Mouse (Mus musculus): ENCODE results near the gene Nxpe5. TPM values are rescaled to one million over a fixed set of nuclear protein-coding genes. Genes with fewer than 3 reads are reported as not detected.

Nxpe5 gene
- total RNA-seq (2023) = 1 to 10 TPM; 1.1 to 1.9 TPM

DNA sequence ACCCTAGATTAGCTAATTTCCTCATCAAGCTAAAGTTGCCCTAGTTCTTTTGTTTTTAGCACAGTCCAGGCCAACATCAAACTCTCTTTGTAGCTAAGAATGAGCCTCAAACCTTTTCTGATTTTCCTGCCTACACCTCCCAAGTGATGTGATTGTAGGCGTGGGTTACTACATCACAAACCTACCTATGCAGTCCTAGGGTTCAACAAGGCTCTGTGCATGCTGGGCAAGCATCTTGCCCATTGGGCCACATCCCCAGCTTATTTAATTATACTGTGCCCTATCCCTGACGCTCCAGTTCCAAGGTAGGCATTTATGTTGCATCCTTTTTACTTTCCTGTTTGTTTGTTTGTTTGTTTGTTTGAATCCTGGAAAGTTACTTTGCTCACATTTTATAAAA lies at the start of gene Nxpe5:
TSS of gene Nxpe5 (plus strand) at position 199 of the 400 bp plus-strand sequence.

GRCm38 (mm10) chr5:138186950-138187638 lies 38.6 kb upstream of the Nxpe5 start, which contains the start of the genes Taf6 and Cnpy4:
TSS of gene Taf6 (minus strand) at chr5:138187451.
TSS of gene Cnpy4 (plus strand) at chr5:138187485.

DNA sequence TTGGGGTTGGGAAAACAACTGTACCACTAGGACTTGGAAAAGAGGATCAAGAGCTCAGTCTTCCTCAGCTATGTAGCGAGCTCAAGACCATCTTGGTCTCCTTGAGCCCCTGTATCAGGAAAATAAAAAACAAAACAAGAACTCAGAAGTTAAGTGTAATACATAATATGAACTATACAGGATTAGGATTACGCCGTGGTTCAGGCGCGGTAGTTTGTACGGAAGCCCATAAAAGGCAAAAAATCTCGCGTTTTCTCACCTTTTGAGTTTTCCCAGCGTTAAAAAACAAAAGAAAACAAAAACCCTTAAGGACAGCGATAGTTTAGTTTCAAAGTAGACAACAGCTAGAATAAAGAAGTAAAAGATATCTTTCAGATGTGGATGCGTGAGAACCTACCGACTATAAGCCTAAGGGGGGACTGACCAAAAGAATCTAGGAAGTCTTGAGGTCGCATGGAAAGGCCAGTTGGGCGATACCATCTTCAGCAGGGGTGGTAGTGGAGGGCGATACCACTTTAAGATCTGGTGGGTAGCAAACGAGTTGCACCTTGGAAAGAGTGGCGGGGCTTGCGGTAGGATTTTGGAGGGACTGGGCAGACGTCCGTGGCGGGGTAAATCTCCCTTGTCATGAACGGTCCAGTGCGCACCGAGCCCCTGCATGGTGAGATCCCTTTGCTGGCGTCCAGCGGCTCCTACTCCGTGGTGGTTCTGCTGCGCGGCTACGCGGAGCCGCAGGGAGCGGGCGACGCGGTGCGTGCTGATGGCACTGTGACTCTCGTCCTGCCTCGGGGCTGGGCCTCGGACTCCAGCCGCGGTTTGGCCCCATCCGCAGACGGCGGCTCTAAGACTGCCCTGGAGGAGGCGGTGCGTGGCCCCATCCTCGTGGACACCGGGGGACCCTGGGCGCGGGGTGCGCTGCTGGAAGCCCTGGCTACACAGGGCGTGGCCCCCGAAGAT lies 31.6 kb upstream of the Nxpe5 start, which contains the start of gene Mblac1:
TSS of gene Mblac1 (plus strand) at position 544 of the 957 bp plus-strand sequence.

GRCm38 (mm10) chr5:138255353-138256093 lies 29.8 kb downstream of the Nxpe5 start, which contains the start of gene Lamtor4:
TSS of gene Lamtor4 (plus strand) at chr5:138255482.

DNA sequence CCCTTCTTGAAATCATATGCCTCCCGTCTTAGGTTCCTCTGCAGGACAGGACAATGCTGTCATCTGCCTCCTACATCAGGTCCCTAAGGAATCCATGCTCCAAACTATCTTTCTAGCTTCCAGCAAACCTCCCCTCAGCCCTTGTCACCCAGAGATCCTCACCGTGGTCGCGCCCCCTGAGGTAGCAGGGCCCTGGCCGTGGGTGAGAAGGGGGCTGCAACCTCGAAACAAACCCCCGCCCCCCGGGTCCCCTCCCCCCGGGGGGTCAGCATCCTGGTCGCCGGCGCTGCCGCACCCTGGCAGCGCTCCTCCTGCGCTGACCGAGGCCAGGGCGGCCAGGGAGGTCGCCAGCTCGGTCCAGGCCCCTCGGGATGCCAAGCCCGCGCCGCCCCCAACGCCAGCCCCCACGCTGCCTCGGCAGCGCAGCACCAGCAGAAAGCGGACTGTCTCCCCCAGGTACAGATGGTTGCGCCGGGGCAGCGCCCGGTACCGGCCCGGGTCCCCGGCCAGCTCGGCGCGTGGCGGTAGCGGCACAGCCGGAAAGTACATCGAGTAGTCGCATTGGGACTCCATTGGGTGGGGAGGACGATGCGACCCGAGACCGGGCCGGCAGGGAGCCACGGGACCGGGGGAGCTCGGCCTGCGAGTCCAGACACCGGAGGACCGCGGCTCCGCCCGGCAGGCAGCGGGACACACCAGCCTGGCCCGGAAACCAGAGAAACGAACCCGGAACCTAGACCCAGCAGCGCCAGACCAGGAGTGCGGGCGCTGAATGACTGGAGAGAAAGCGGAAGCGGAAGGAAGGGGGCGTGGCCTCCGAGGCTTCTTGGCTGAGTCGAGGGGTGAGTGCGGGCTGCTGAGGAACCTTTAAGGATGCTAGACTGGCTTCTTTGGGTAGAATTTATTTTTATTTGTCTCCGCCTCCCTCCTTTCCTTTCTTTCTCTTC lies 37.8 kb downstream of the Nxpe5 start, which contains the start of gene BC037034:
TSS of gene BC037034 (minus strand) at position 774 of the 947 bp plus-strand sequence.

DNA sequence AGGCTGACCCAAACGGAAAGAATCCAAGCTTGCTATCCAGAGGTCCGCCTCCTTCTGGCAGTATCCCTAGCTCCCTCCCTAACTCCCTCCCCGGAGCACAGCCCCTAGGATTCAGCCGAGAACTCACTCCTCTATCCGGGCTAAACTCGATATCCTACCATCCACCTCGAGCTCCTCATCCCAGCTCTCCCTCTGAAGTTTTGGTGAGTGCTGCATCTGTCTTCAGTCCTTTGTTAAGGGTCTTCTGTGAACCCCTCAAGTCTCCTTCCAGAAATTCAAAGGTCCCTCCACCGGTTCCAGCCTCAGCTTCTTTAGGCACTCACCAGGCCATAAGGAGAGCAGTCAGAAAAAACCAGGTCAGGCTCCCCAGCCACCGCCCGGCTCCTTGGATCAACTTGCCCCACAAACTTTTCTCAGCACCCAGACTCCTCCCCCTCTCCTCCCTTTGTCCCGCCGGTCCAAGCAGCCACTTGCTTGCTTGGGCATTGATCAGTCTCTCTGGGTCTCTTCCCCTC lies 46.8 kb downstream of the Nxpe5 start, which contains the start of gene Gal3st4:
TSS of gene Gal3st4 (minus strand) at position 432 of the 515 bp plus-strand sequence.

GRCm38 (mm10) chr5:138279585-138280424 lies 54.1 kb downstream of the Nxpe5 start, which contains the start of the genes Gm43720, Gpc2 and Stag3:
TSS of gene Gm43720 (minus strand) at chr5:138279958.
TSS of gene Gpc2 (minus strand) at chr5:138280005.
TSS of gene Stag3 (plus strand) at chr5:138280240.

Other genes starting within 250 kb of the Nxpe5 start
- 1 to 10 TPM in 1 of 2 experiments, under 1 TPM in 1; 0.61 to 1.1 TPM for gene Azgp1, start 244.4 kb upstream of the Nxpe5 start, total RNA-seq (2023)
- not detected for gene Smok3a, start 204.6 kb upstream of the Nxpe5 start, total RNA-seq (2023)
- gene Smok3b, start 204.5 kb upstream of the Nxpe5 start, total RNA-seq (2023) = not detected
- not detected for gene Smok3c, start 172.7 kb upstream of the Nxpe5 start, total RNA-seq (2023)
- 1 to 10 TPM; 6.6 to 8.1 TPM for gene Zkscan1, start 140.8 kb upstream of the Nxpe5 start, total RNA-seq (2023)
- gene Zscan21, start 109.0 kb upstream of the Nxpe5 start, total RNA-seq (2023) = 1 to 10 TPM; 5.1 to 6.5 TPM
- 1 to 10 TPM; 2.5 to 3.0 TPM for gene Zfp113, start 70.2 kb upstream of the Nxpe5 start, total RNA-seq (2023)
- 10 to 100 TPM; 44.9 to 49.7 TPM for gene Cops6, start 64.8 kb upstream of the Nxpe5 start, total RNA-seq (2023)
- gene Ap4m1, start 53.9 kb upstream of the Nxpe5 start, total RNA-seq (2023) = 10 to 100 TPM; 26.7 to 29.6 TPM
- 100 to 1,000 TPM; 144 to 160 TPM for gene Mcm7, start 53.5 kb upstream of the Nxpe5 start, total RNA-seq (2023)
- gene Taf6, start 38.4 kb upstream of the Nxpe5 start, total RNA-seq (2023) = 10 to 100 TPM; 24.1 to 27.5 TPM
- 10 to 100 TPM; 13.6 to 13.8 TPM for gene Cnpy4, start 38.4 kb upstream of the Nxpe5 start, total RNA-seq (2023)
- 1 to 10 TPM; 5.1 to 6.6 TPM for gene Mblac1, start 31.6 kb upstream of the Nxpe5 start, total RNA-seq (2023)
- gene Lamtor4, start 29.6 kb downstream of the Nxpe5 start, total RNA-seq (2023) = 100 to 1,000 TPM; 155 to 163 TPM
- gene BC037034, start 38.1 kb downstream of the Nxpe5 start, total RNA-seq (2023) = 100 to 1,000 TPM; 119 to 122 TPM
- not detected for gene Gal3st4, start 46.9 kb downstream of the Nxpe5 start, total RNA-seq (2023)
- gene Gm43720, start 54.1 kb downstream of the Nxpe5 start, total RNA-seq (2023) = not detected
- gene Gpc2, start 54.1 kb downstream of the Nxpe5 start, total RNA-seq (2023) = 1 to 10 TPM; 3.0 to 4.1 TPM
- gene Stag3, start 54.3 kb downstream of the Nxpe5 start, total RNA-seq (2023) = 1 to 10 TPM; 1.7 to 2.2 TPM
- 1 to 10 TPM; 1.2 to 1.7 TPM for gene Pvrig, start 116.1 kb downstream of the Nxpe5 start, total RNA-seq (2023)
- 1 to 10 TPM; 5.3 to 6.3 TPM for gene Zfp157, start 215.6 kb downstream of the Nxpe5 start, total RNA-seq (2023)

Measured in neutrophil, adult 83 days (primary cell).